17 mouse cellular contexts compared by ENCODE assay signal in the genomic region with DNA sequence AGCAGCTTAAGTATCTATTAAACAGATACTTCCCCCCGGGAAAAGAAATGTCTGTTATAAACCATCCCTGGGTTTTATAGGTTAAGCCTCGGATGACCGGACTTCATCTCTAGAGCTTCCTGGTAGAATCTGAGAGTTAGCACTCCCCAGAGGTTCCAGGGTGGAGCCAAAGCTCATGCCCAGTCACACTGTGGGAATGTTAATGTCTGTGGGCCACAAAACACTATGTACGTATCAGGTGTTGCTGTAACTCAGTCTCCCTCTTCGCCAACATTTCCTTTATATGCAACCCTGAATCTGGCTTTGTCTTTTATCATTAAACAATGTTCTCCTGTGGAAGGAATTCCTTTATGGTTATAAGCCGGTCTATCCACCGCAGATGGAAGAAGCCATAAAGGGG.
DNase-seq lines count a peak whose midpoint lies in the region; ATAC-seq and TF ChIP-seq lines count a peak whose summit lies in the region.
"Had no signal": no experiment of that assay in that cellular context is flagged by ENCODE, and none has a peak within 500 bp of the region (broad histone marks: within the 10 kb centered on the region; RNA-seq: fewer than 3 reads in every experiment).

No protein-coding gene starts in this region.

- no peaks in the 10 kb centered on the region for H3K9me3 ChIP-seq in embryonic facial prominence, embryonic 15.5 days (replicated peaks)
- H3K9me3 ChIP-seq in hindbrain, embryonic 14.5 days (ENCODE audit: control insufficient read depth, low read length) = no peaks in the 10 kb centered on the region
- H3K9me3 ChIP-seq: embryonic facial prominence, embryonic 13.5 days; forebrain, embryonic 10.5 days; forebrain, embryonic 12.5 days had no signal

- no peaks in the 10 kb centered on the region for H3K36me3 ChIP-seq in embryonic facial prominence, embryonic 15.5 days
- no peaks in the 10 kb centered on the region for H3K36me3 ChIP-seq in hindbrain, embryonic 14.5 days (replicated peaks; ENCODE audit: control insufficient read depth, insufficient read depth)
- H3K36me3 ChIP-seq: embryonic facial prominence, embryonic 13.5 days; forebrain, embryonic 10.5 days; forebrain, embryonic 12.5 days had no signal

- H3K9ac ChIP-seq in embryonic facial prominence, embryonic 15.5 days = no peak overlapping the region
- H3K9ac ChIP-seq in hindbrain, embryonic 14.5 days = no peak overlapping the region
- H3K9ac ChIP-seq: embryonic facial prominence, embryonic 13.5 days; forebrain, embryonic 12.5 days had no signal

- TF ChIP-seq CTCF in layer of hippocampus, adult 2 months (conservative IDR thresholded peaks at IDR 0.05) = no peak

- H3K4me1 ChIP-seq in embryonic facial prominence, embryonic 15.5 days = 0 out of 2 replicates have a peak, but pooled peaks cover 4% of the 10 kb centered on the region
- H3K4me1 ChIP-seq in hindbrain, embryonic 14.5 days (replicated peaks; ENCODE audit: control insufficient read depth, insufficient read depth, low read length) = no peaks in the 10 kb centered on the region
- H3K4me1 ChIP-seq: forebrain, embryonic 12.5 days had no signal

- DNase-seq in heart, adult 11 months = peak; percentile 41
- DNase-seq in heart, adult 8-10 months (ENCODE audit: low spot score) = no peak
- DNase-seq in layer of hippocampus, adult 2 months (ENCODE audit: low spot score in 2 of 2) = no peak
- DNase-seq in layer of hippocampus, adult 9-11 months = no peak
- DNase-seq in large intestine, adult 2 months (ENCODE audit: low read depth, low spot score) = peak; percentile 67
- DNase-seq in hindbrain, embryonic 14.5 days (ENCODE audit: low spot score) = no peak
- DNase-seq: adrenal gland, adult 2 months; adrenal gland, postnatal 10 days; adrenal gland, postnatal 25 days; cerebellum, adult 11-12 months; cerebellum, adult 2 months; cerebellum, adult 9-10 months had no signal

- ATAC-seq in embryonic facial prominence, embryonic 15.5 days (ENCODE audit: insufficient number of reproducible peaks, low FRiP score, low TSS enrichment, low read depth) = peak; percentile 57; the same call in 1 of the 2 replicates
- ATAC-seq in hindbrain, embryonic 14.5 days (ENCODE audit: low FRiP score) = no peak

- no peak overlapping the region for H3K4me3 ChIP-seq in layer of hippocampus, adult 2 months
- no peak overlapping the region for H3K4me3 ChIP-seq in embryonic facial prominence, embryonic 15.5 days (replicated peaks)
- H3K4me3 ChIP-seq in hindbrain, embryonic 14.5 days (replicated peaks; ENCODE audit: low read length) = no peak overlapping the region
- H3K4me3 ChIP-seq: embryonic facial prominence, embryonic 13.5 days; erythroblast, embryonic 14.5 days; forebrain, embryonic 10.5 days; forebrain, embryonic 12.5 days had no signal

- 76% methylated on average over 7 of the region's 7 CpGs for WGBS in embryonic facial prominence, embryonic 15.5 days
- WGBS in large intestine, adult 2 months = 27% methylated on average over 7 of the region's 7 CpGs
- 81% methylated on average over 7 of the region's 7 CpGs for WGBS in hindbrain, embryonic 14.5 days

- H3K4me2 ChIP-seq in embryonic facial prominence, embryonic 15.5 days (replicated peaks) = no peak overlapping the region
- H3K4me2 ChIP-seq in hindbrain, embryonic 14.5 days (replicated peaks) = no peak overlapping the region
- H3K4me2 ChIP-seq: embryonic facial prominence, embryonic 13.5 days; forebrain, embryonic 12.5 days had no signal

- peak overlapping the region; percentile 68 for H3K27ac ChIP-seq in layer of hippocampus, adult 2 months
- H3K27ac ChIP-seq in embryonic facial prominence, embryonic 15.5 days (replicated peaks) = no peak overlapping the region
- H3K27ac ChIP-seq in hindbrain, embryonic 14.5 days = no peak overlapping the region
- H3K27ac ChIP-seq: embryonic facial prominence, embryonic 13.5 days; forebrain, embryonic 10.5 days; forebrain, embryonic 12.5 days had no signal

- no peaks in the 10 kb centered on the region for H3K27me3 ChIP-seq in embryonic facial prominence, embryonic 15.5 days
- no peaks in the 10 kb centered on the region for H3K27me3 ChIP-seq in hindbrain, embryonic 14.5 days (ENCODE audit: control insufficient read depth, insufficient read depth, low read length)
- H3K27me3 ChIP-seq: embryonic facial prominence, embryonic 13.5 days; forebrain, embryonic 12.5 days had no signal

Comparison
In these comparisons a context has a peak if more than half of its experiments do, and no peak if none do; other contexts are left out.
1. DNase-seq: peak in heart, adult 11 months (single experiment) and large intestine, adult 2 months (single experiment); none in heart, adult 8-10 months (single experiment), layer of hippocampus, adult 2 months (0 of 2), layer of hippocampus, adult 9-11 months (single experiment) and hindbrain, embryonic 14.5 days (single experiment).